Mouse (Mus musculus) heart, embryonic 11.5 days (tissue): ENCODE measurements around the gene Hapln2. TPM values are rescaled to one million over a fixed set of nuclear protein-coding genes. Genes with fewer than 3 reads are reported as not detected.

Experiments used
- ATAC-seq: fragments of 200-750 bp; cut with Nextera tagmentation; replicated peaks from 2 replicates; pipeline ENCODE4 v1.8.0; 2017; ENCODE audit warnings: moderate library complexity; ENCODE audit not compliant: insufficient number of reproducible peaks, low FRiP score, low TSS enrichment
- H3K27ac ChIP-seq: fragments of 300-500 bp; sonication (generic); 2 replicates; pipeline ENCODE4 v1.5.1; 2014; ENCODE audit warnings: mild to moderate bottlenecking, low read depth, low read length
- H3K27me3 ChIP-seq: fragments of 300-500 bp; sonication (generic); 2 replicates; pipeline ENCODE4 v1.6.1; 2014; ENCODE audit warnings: mild to moderate bottlenecking, low read length, mixed read lengths; ENCODE audit not compliant: control insufficient read depth, insufficient read depth
- H3K36me3 ChIP-seq: fragments of 300-500 bp; sonication (generic); 2 replicates; pipeline ENCODE4 v1.6.1; 2014; ENCODE audit warnings: mild to moderate bottlenecking, low read length, moderate library complexity, mixed read lengths; ENCODE audit not compliant: control insufficient read depth, insufficient read depth
- H3K4me1 ChIP-seq: fragments of 300-500 bp; sonication (generic); 2 replicates; pipeline ENCODE4 v1.6.1; 2014; ENCODE audit warnings: low read length; ENCODE audit not compliant: control insufficient read depth, insufficient read depth
- H3K4me2 ChIP-seq: fragments of 300-500 bp; sonication (generic); 2 replicates; pipeline ENCODE4 v1.6.1; 2014; ENCODE audit warnings: mild to moderate bottlenecking, moderate library complexity
- H3K4me3 ChIP-seq: fragments of 300-500 bp; sonication (generic); 2 replicates; pipeline ENCODE4 v1.5.1; 2014; ENCODE audit warnings: low read depth, low read length
- H3K9ac ChIP-seq: fragments of 300-500 bp; sonication (generic); 2 replicates; pipeline ENCODE4 v1.6.1; 2014; ENCODE audit warnings: mild to moderate bottlenecking, low read depth, low read length, moderate library complexity
- H3K9me3 ChIP-seq: fragments of 300-500 bp; sonication (generic); replicated peaks from 2 replicates; pipeline ENCODE4 v1.6.1; 2016; ENCODE audit warnings: low read length; ENCODE audit not compliant: control insufficient read depth
- WGBS: fragments of 180-500 bp; shearing (Covaris S2); extraction: QIAGEN DNeasy Blood & Tissue Kit; methylation state at CpG from one replicate; pipeline ENCODE4 v1.1.7; 2014; ENCODE audit not compliant: insufficient replicate concordance; 5-methylcytosine and 5-hydroxymethylcytosine counted together
- polyA plus RNA-seq: library from polyadenylated mRNA; unstranded; fragments of >200 nt; fragmentation: Nextera tagmentation; extraction: Ambion mirVana; gene quantifications from 2 replicates; pipeline ENCODE4 v1.2.1, GENCODE M21; 2014

The Hapln2 gene
- polyA plus RNA-seq, 1 experiment from 2014 or later: not detected

DNA sequence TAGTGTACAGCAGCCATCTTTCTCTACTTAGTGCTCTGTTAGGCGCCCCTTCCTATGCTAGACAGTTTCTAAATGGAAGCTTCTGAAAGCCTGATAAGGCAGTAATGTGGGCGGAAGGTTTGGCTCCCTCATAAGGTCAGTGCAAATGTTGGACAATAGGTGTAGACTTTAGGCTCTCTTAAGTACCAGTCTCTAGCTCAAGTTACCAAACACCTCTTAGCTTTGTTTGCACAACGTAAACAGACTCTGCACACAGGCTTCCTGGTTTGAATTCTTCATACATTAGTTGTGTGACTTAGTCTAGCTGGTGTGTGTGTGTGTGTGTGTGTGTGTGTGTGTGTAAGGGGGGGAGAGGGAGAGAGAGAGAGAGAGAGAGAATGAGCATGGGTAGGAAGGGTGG, 22.1 kb upstream of the Hapln2 start:
- 65% methylated on average over 3 of the region's 3 CpGs for whole genome bisulfite sequencing
- H3K9ac ChIP-seq: no peak overlapping the region
- H3K36me3 ChIP-seq: peaks cover 11% of the 10 kb centered on the region
- no peaks in the 10 kb centered on the region for H3K27me3 ChIP-seq
- no peak overlapping the region for H3K27ac ChIP-seq
- no peak for ATAC-seq
- no peaks in the 10 kb centered on the region for H3K9me3 ChIP-seq
- H3K4me1 ChIP-seq: 0 out of 2 replicates have a peak, but pooled peaks cover 3% of the 10 kb centered on the region
- no peak overlapping the region for H3K4me3 ChIP-seq
- no peak overlapping the region for H3K4me2 ChIP-seq

DNA sequence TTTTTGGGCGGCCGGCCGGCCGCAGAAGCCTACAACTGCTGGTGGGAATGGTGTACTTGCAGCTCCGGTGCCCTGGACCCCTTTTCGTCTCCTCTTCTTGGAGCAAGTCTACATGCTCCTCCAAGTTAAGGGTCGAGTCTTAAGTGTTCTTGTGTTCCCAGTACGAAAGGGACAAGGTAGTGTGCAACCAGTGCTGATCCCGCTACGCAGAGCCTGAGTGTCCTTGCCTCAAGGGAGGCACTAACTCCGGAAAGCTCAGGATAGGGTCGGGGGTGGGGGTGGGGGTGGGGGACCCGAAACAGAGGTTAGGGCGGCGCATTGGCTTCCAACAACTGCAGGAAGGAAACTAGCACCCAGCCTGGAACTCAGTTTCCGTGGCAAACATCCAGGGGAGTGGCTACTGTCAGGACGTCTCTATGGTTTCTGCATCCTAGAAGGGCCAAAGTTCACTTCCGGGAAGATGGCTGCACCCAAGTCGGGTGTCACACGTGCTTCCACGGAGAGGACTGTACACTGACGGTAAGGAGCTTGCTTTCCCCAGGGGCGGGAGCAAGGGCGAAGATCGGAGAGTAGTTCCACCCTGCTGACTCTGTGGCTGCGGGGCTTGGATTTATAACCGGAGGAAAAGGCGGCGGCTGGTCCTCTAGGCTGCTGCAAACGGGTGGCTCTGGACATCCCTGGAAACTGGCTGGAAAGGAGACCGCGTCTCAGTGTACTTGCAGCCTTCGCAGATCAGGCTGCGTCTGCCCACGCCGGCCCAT, 15.5 kb upstream of the Hapln2 start, which contains the start of gene Gpatch4:
Gene Gpatch4 (plus strand): TSS at position 448 of the 761 bp plus-strand sequence.
- Histone ChIP-seq H3K9me3 (no peaks in the 10 kb centered on the region), H3K4me3 (peak within 1 kb of the TSS; percentile 78), H3K27ac (peak within 1 kb of the TSS; percentile 54; the same call in 1 of the 2 replicates), H3K4me1 (no peaks in the 10 kb centered on the region), H3K27me3 (peaks cover 8% of the 10 kb centered on the region; the same call in 1 of the 2 replicates), H3K36me3 (no peaks in the 10 kb centered on the region), H3K4me2 (peak within 1 kb of the TSS; percentile 83), H3K9ac (peak within 1 kb of the TSS; percentile 74)
- 8% methylated on average over 36 of the region's 36 CpGs for WGBS
- peak; percentile 80 for ATAC-seq

DNA sequence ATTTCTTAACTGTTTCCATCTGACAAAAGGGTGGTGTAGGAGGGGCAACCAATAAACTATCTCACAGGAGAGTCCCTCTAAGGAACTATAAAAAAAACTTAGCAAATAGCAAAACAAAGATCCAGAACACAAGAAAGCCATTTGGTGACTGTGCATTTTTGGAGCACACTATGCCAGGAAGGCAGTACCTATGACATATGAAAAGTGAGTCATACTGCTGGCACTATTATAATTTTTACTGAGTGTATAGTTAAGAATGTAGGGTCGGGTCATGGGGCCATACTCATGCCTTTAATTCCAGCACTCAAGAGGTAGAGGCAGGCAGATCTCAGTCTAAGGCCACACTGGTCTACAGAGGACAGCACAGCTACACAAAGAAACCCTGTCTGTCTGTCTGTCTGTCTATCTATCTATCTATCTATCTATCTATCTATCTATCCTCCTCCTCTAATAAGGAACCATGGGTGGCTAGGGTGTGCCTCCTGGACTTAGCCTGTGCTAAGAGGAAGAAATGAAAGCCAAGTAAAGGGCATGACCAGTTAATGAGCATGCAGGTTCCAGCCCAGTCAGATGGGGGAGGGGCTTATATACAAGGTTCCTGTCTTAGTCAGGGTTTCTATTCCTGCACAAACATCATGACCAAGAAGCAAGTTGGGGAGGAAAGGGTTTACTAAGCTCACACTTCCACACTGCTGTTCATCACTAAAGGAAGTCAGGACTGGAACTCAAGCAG, 8.3 kb upstream of the Hapln2 start:
- H3K4me1 ChIP-seq: no peaks in the 10 kb centered on the region
- no peaks in the 10 kb centered on the region for H3K36me3 ChIP-seq
- no peak overlapping the region for H3K4me2 ChIP-seq
- H3K9ac ChIP-seq: no peak overlapping the region
- WGBS: 62% methylated on average over 1 of the region's 1 CpGs
- H3K27me3 ChIP-seq: peaks cover 23% of the 10 kb centered on the region
- H3K4me3 ChIP-seq: no peak overlapping the region
- no peaks in the 10 kb centered on the region for H3K9me3 ChIP-seq
- H3K27ac ChIP-seq: no peak overlapping the region
- ATAC-seq: no peak

DNA sequence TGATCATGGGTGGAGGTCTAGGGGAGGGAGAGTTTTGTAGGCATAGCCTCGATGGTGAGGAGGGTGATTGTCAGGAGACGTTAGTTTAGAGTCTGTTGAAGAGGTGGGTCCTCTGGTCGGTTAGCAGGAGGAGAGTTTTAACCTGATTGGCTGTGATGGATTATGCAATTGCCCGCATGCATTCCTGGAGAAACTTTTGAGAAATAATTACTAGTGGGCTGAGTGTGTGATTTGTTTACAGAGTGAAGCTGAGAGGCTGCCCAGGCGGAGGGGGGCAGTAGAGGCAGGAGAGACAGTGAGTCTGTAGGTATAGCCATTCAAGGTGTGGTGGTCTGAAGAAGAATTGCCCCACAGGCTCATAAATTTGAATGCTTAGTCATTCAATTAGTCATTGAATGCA, 6.1 kb upstream of the Hapln2 start:
- Histone ChIP-seq H3K27ac (no peak overlapping the region), H3K9me3 (no peaks in the 10 kb centered on the region), H3K9ac (no peak overlapping the region), H3K36me3 (no peaks in the 10 kb centered on the region), H3K4me1 (no peaks in the 10 kb centered on the region), H3K4me2 (no peak overlapping the region), H3K4me3 (no peak overlapping the region), H3K27me3 (peaks cover 28% of the 10 kb centered on the region)
- ATAC-seq: no peak
- WGBS: 52% methylated on average over 5 of the region's 5 CpGs

DNA sequence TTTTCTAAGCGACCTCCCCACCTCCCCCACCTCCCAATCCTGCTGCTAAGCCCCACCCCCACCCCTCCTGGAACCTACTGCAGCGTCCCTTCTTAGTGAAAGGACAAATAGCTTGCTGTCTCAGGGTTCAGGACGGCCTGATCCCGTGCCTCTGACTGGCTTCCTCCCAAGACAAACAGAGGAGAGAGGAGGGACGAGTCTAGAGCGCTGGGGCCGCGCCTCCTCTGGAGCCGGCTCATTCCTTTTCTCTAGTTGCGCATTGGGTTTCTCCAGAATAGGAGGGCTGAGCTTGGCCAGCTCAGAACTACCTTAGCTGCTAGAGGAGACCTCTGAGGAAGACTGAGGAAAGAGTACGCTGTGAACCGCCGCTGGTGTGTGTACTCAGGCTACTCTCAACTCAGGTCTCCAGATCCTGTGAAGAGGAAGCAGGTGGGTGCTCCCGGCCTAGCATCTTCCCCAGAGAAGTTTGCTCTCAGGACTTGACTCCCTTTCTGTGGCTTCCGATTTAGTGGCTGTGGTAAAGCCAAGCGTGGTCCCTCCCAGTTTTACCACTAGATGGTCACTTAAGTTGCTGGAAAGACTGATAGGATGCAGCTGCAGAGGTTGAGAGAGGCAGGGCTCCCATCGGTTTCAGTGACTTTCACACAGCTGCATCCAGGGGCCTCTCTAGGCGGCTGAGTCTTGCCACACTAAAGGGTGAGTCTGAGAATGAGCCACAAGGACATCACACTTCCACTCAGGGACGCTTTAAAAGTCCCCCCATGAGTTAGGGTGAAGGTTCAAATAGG, 3.4 kb upstream of the Hapln2 start:
- Histone ChIP-seq H3K36me3 (no peaks in the 10 kb centered on the region), H3K9ac (0 out of 2 replicates have a peak overlapping the region, but pooled peaks have one; percentile 10), H3K27ac (no peak overlapping the region), H3K4me2 (peak overlapping the region; percentile 23; the same call in 1 of the 2 replicates), H3K27me3 (peaks cover 42% of the 10 kb centered on the region), H3K4me3 (no peak overlapping the region), H3K9me3 (peaks cover 7% of the 10 kb centered on the region; the same call in 1 of the 2 replicates), H3K4me1 (no peaks in the 10 kb centered on the region)
- WGBS: 16% methylated on average over 19 of the region's 19 CpGs
- no peak for ATAC-seq

DNA sequence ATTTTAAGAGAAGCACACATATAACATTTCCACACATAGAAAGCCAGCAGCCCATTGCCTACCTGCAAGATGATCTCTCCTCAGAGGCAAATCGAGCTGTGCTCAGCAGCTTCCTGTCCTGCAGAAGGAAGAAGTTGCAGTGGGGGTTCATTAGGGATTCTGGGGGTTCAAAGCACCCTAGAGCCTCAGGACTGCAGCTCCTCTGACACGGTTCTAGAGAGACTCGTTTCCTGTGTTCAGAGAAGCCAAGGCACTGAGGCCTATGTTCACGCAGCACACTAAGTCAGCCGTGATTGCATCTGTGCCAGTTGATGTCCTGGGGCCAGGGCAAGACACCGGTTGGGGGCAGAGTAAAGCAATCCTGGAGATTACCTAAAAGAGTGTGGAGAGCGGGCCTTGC, 560 bp downstream of the Hapln2 start:
- Histone ChIP-seq H3K27ac (no peak overlapping the region), H3K27me3 (peaks cover 76% of the 10 kb centered on the region), H3K9me3 (peaks cover 7% of the 10 kb centered on the region; the same call in 1 of the 2 replicates), H3K36me3 (no peaks in the 10 kb centered on the region), H3K4me1 (peaks cover 13% of the 10 kb centered on the region), H3K4me2 (no peak overlapping the region), H3K9ac (no peak overlapping the region), H3K4me3 (no peak overlapping the region)
- no peak for ATAC-seq
- 59% methylated on average over 7 of the region's 7 CpGs for WGBS

DNA sequence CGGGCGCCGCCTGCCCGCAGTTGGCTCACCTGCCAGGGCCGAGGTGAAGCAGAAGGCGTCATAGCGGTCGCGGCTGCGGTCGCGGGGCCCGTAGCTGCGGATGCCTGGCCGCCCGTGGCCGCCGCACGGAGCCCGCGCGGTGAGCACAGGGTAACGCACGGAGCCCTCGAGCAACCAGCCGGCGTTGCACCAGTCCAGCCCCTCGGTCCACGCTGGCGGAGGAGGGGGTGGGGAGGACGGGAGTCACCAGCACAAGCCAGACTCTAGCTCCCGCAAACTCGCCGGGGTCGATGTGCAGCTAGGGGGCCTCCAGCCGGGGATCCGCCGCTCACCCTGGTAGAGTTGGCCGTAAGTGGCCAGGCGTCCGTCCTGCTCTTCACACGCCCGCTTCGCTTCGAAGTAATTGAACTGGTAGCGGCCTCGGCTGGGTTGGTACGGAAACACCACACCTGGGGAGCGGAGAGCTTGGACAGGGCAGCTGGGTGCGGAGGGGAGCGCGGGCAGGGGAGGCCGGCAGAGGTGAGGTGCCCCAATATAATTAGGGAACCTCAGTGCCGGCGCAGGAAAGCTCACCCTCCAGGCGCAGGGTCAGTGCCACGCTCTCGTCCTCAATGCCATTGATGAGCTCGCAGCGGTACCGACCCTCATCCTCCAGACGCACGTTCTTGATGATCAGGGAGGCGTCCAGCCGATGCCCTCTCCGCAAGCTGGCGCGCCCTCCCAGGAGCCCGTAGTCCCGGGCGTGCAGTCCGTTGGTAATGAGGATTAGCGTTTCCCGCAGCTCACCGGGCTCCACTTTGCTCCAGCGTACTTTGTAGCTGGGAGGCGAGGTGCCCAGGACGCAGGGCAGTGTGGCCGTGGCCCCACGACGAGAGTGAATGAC, 4.0 kb downstream of the Hapln2 start:
- Histone ChIP-seq H3K4me3 (peak overlapping the region; percentile 46), H3K27me3 (peaks cover 75% of the 10 kb centered on the region), H3K4me1 (peaks cover 13% of the 10 kb centered on the region), H3K27ac (no peak overlapping the region), H3K9ac (peak overlapping the region; percentile 23; the same call in 1 of the 2 replicates), H3K36me3 (no peaks in the 10 kb centered on the region), H3K9me3 (peaks cover 6% of the 10 kb centered on the region; the same call in 1 of the 2 replicates), H3K4me2 (peak overlapping the region; percentile 82)
- no peak; the same call in 1 of the 2 replicates for ATAC-seq
- WGBS: under 1% methylated on average over 81 of the region's 81 CpGs
